Mouse (Mus musculus): ENCODE measurements around the gene Mrtfb. TPM values are rescaled to one million over a fixed set of nuclear protein-coding genes. Genes with fewer than 3 reads are reported as not detected.
A peak's percentile ranks its signal among the peaks of the same experiment; 100 is the strongest.

Mrtfb gene
- total RNA-seq, 2 experiments from 2014 or later, result 23.3 to 33.0 TPM

GRCm38 (mm10) chr16:13381771-13382170 lies 125.5 kb downstream of the Mrtfb start:
- H3K4me3 ChIP-seq, result no peak overlapping the region
- intact Hi-C loops (cut with DNase I), result no loop called here
- DNase-seq, result no peak
- TF ChIP-seq CTCF (IDR thresholded peaks at IDR 0.05), result no peak
- H3K27ac ChIP-seq, result no peak overlapping the region

GRCm38 (mm10) chr16:13387306-13387705 lies 131.0 kb downstream of the Mrtfb start:
- peak overlapping the region; percentile 44; the same call in 1 of the 2 replicates for H3K27ac ChIP-seq
- H3K4me3 ChIP-seq, result no peak overlapping the region
- DNase-seq, result no peak
- intact Hi-C loops (cut with DNase I), result no loop called here
- no peak for TF ChIP-seq CTCF (IDR thresholded peaks at IDR 0.05)

GRCm38 (mm10) chr16:13400375-13400774 lies 144.1 kb downstream of the Mrtfb start:
- intact Hi-C loops (cut with DNase I), result no loop called here
- TF ChIP-seq CTCF (IDR thresholded peaks at IDR 0.05), result no peak
- H3K27ac ChIP-seq, result no peak overlapping the region
- DNase-seq, result no peak
- H3K4me3 ChIP-seq, result no peak overlapping the region

GRCm38 (mm10) chr16:13401591-13401990 lies 145.3 kb downstream of the Mrtfb start:
- peak overlapping the region; percentile 31 for H3K27ac ChIP-seq
- intact Hi-C loops (cut with DNase I), result no loop called here
- TF ChIP-seq CTCF (IDR thresholded peaks at IDR 0.05), result no peak
- no peak for DNase-seq
- H3K4me3 ChIP-seq, result no peak overlapping the region

GRCm38 (mm10) chr16:13404656-13405055 lies 148.4 kb downstream of the Mrtfb start:
- DNase-seq, result no peak
- TF ChIP-seq CTCF (IDR thresholded peaks at IDR 0.05), result no peak
- no peak overlapping the region for H3K27ac ChIP-seq
- intact Hi-C loops (cut with DNase I), result no loop called here
- H3K4me3 ChIP-seq, result no peak overlapping the region

GRCm38 (mm10) chr16:13405403-13405802 lies 149.1 kb downstream of the Mrtfb start:
- no peak overlapping the region for H3K4me3 ChIP-seq
- TF ChIP-seq CTCF (IDR thresholded peaks at IDR 0.05), result no peak
- no peak for DNase-seq
- intact Hi-C loops (cut with DNase I), result no loop called here
- H3K27ac ChIP-seq, result no peak overlapping the region

- Histone ChIP-seq H3K4me3 (no peak overlapping the region), H3K27ac (no peak overlapping the region)
- peak; percentile 71 for TF ChIP-seq CTCF (IDR thresholded peaks at IDR 0.05)
- DNase-seq, result peak; percentile 29
- intact Hi-C loops (cut with DNase I), result loop anchor here (1.0 kb wide), 1 partner anchor 249 kb away; no protein-coding TSS in a partner anchor
These were observed 153.4 kb downstream of the Mrtfb start for GRCm38 (mm10) chr16:13409530-13410163.

GRCm38 (mm10) chr16:13410760-13411159 lies 154.5 kb downstream of the Mrtfb start:
- H3K4me3 ChIP-seq, result no peak overlapping the region
- peak; percentile 42 for TF ChIP-seq CTCF (IDR thresholded peaks at IDR 0.05)
- H3K27ac ChIP-seq, result no peak overlapping the region
- intact Hi-C loops (cut with DNase I), result loop anchor here (1.0 kb wide), 1 partner anchor 250 kb away; no protein-coding TSS in a partner anchor
- DNase-seq, result no peak

GRCm38 (mm10) chr16:13411531-13411930 lies 155.2 kb downstream of the Mrtfb start:
- TF ChIP-seq CTCF (IDR thresholded peaks at IDR 0.05), result peak; percentile 44
- no peak overlapping the region for H3K4me3 ChIP-seq
- no peak overlapping the region for H3K27ac ChIP-seq
- no peak for DNase-seq
- intact Hi-C loops (cut with DNase I), result no loop called here

- Histone ChIP-seq H3K4me3 (no peak overlapping the region), H3K27ac (peak overlapping the region; percentile 82)
- intact Hi-C loops (cut with DNase I), result no loop called here
- DNase-seq, result peak; percentile 64
- TF ChIP-seq CTCF (IDR thresholded peaks at IDR 0.05), result no peak
These were observed 158.3 kb downstream of the Mrtfb start for GRCm38 (mm10) chr16:13414566-13414965.

GRCm38 (mm10) chr16:13414972-13415371 lies 158.7 kb downstream of the Mrtfb start:
- Histone ChIP-seq H3K27ac (peak overlapping the region; percentile 82), H3K4me3 (no peak overlapping the region)
- intact Hi-C loops (cut with DNase I), result no loop called here
- DNase-seq, result no peak
- TF ChIP-seq CTCF (IDR thresholded peaks at IDR 0.05), result no peak

GRCm38 (mm10) chr16:13415465-13415864 lies 159.2 kb downstream of the Mrtfb start:
- H3K27ac ChIP-seq, result peak overlapping the region; percentile 82
- TF ChIP-seq CTCF (IDR thresholded peaks at IDR 0.05), result no peak
- no peak for DNase-seq
- intact Hi-C loops (cut with DNase I), result no loop called here
- no peak overlapping the region for H3K4me3 ChIP-seq

- peak; percentile 34 for DNase-seq
- intact Hi-C loops (cut with DNase I), result no loop called here
- H3K27ac ChIP-seq, result peak overlapping the region; percentile 28; the same call in 1 of the 2 replicates
- no peak overlapping the region for H3K4me3 ChIP-seq
- no peak for TF ChIP-seq CTCF (IDR thresholded peaks at IDR 0.05)
These were observed 160.2 kb downstream of the Mrtfb start for GRCm38 (mm10) chr16:13416465-13416864.

- no peak for TF ChIP-seq CTCF (IDR thresholded peaks at IDR 0.05)
These were observed 161.6 kb downstream of the Mrtfb start for GRCm38 (mm10) chr16:13417904-13418303.

More at GRCm38 (mm10) chr16:13417904-13418303, 161.6 kb downstream of the Mrtfb start:
- DNase-seq, result no peak
- no peak overlapping the region for H3K27ac ChIP-seq
- intact Hi-C loops (cut with DNase I), result no loop called here
- no peak overlapping the region for H3K4me3 ChIP-seq

Data from gastrocnemius, adult 2 months (tissue).